Mouse (Mus musculus) limb, embryonic 15.5 days (tissue): ENCODE data around the gene Gm45808. TPM values are rescaled to one million over a fixed set of nuclear protein-coding genes. Genes with fewer than 3 reads are reported as not detected.
A peak's percentile ranks its signal among the peaks of the same experiment; 100 is the strongest.
"Not testable (repeated sequence)": the region's sequence is repeated elsewhere in the genome, so short reads cannot be mapped to it uniquely, and the experiment has no call there.

Experiments used
- ATAC-seq: fragments of 200-750 bp; cut with Nextera tagmentation; 2 replicates; pipeline ENCODE4 v1.8.0; 2017; ENCODE audit warnings: low read depth, moderate TSS enrichment; ENCODE audit not compliant: insufficient number of reproducible peaks, low FRiP score, low TSS enrichment
- H3K27ac ChIP-seq: fragments of 300-500 bp; sonication (generic); 2 replicates; pipeline ENCODE4 v1.5.1; 2015; ENCODE audit warnings: moderate library complexity, mild to moderate bottlenecking, inconsistent platforms
- H3K27me3 ChIP-seq: fragments of 300-500 bp; sonication (generic); 2 replicates; pipeline ENCODE4 v1.6.1; 2015; ENCODE audit warnings: inconsistent platforms
- H3K36me3 ChIP-seq: fragments of 300-500 bp; sonication (generic); 2 replicates; pipeline ENCODE4 v1.6.1; 2015; ENCODE audit warnings: inconsistent platforms
- H3K4me1 ChIP-seq: fragments of 300-500 bp; sonication (generic); 2 replicates; pipeline ENCODE4 v1.6.1; 2015; ENCODE audit warnings: inconsistent platforms
- H3K4me2 ChIP-seq: fragments of 300-500 bp; sonication (generic); 2 replicates; pipeline ENCODE4 v1.6.1; 2015; ENCODE audit warnings: mild to moderate bottlenecking, inconsistent platforms
- H3K4me3 ChIP-seq: fragments of 300-500 bp; sonication (generic); 2 replicates; pipeline ENCODE4 v1.5.1; 2015; ENCODE audit warnings: mild to moderate bottlenecking, inconsistent platforms
- H3K9ac ChIP-seq: fragments of 300-500 bp; sonication (generic); 2 replicates; pipeline ENCODE4 v1.6.1; 2015; ENCODE audit warnings: inconsistent platforms
- H3K9me3 ChIP-seq: fragments of 300-500 bp; sonication (generic); 2 replicates; pipeline ENCODE4 v1.6.1; 2016; ENCODE audit warnings: inconsistent platforms
- WGBS: fragments of 180-500 bp; shearing (Covaris S2); methylation state at CpG from one replicate; pipeline ENCODE4 v1.1.7; 2015; 5-methylcytosine and 5-hydroxymethylcytosine counted together
- polyA plus RNA-seq: library from polyadenylated mRNA; unstranded; fragments of >200 nt; fragmentation: Nextera tagmentation; extraction: Ambion mirVana; gene quantifications from 2 replicates; pipeline ENCODE4 v1.2.1, GENCODE M21; 2015

Gene Gm45808
- polyA plus RNA-seq, 1 experiment from 2014 or later, result not detected

- H3K9me3 ChIP-seq, result no peaks in the 10 kb centered on the region
- H3K4me1 ChIP-seq, result peaks cover 40% of the 10 kb centered on the region
- no peak overlapping the region for H3K4me2 ChIP-seq
- H3K36me3 ChIP-seq, result peaks cover 43% of the 10 kb centered on the region
- no peaks in the 10 kb centered on the region for H3K27me3 ChIP-seq
- no peak for ATAC-seq
- 91% methylated on average over 7 of the region's 7 CpGs for WGBS
- no peak overlapping the region for H3K9ac ChIP-seq
- no peak overlapping the region for H3K4me3 ChIP-seq
- H3K27ac ChIP-seq, result no peak overlapping the region
Measured at GRCm38 (mm10) chr7:45463987-45464778, 22.4 kb downstream of the Gm45808 start.

DNA sequence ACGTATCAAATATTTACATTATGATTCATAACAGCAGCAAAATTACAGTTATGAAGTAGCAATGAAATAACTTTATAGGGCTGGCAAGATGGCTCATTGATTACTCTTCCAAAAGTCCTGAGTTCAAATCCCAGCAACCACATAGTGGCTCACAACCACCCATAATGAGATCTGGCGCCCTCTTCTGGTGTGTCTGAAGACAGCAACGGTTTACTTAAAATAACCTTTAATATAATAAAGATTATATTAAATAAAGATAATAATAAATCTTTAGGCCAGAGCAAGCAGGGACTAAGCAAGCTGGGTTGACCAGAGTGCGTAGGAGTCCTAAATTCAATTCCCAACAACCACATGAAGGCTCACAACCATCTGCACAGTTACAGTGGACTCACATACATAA lies 23.7 kb downstream of the Gm45808 start:
- not testable (repeated sequence) for H3K27ac ChIP-seq, H3K4me3 ChIP-seq, ATAC-seq, H3K4me2 ChIP-seq, H3K27me3 ChIP-seq, H3K9ac ChIP-seq, H3K9me3 ChIP-seq
- 79% methylated on average over 4 of the region's 4 CpGs for WGBS
- H3K36me3 ChIP-seq, result peaks cover 52% of the 10 kb centered on the region
- H3K4me1 ChIP-seq, result peaks cover 46% of the 10 kb centered on the region

GRCm38 (mm10) chr7:45462325-45462724 lies 24.3 kb downstream of the Gm45808 start:
- Histone ChIP-seq H3K27ac (peak overlapping the region; percentile 17; the same call in 1 of the 2 replicates), H3K4me2 (no peak overlapping the region), H3K4me3 (no peak overlapping the region), H3K9me3 (no peaks in the 10 kb centered on the region), H3K4me1 (peaks cover 51% of the 10 kb centered on the region), H3K36me3 (peaks cover 57% of the 10 kb centered on the region), H3K27me3 (no peaks in the 10 kb centered on the region), H3K9ac (no peak overlapping the region)
- WGBS, result 84% methylated on average over 4 of the region's 4 CpGs
- ATAC-seq, result no peak

DNA sequence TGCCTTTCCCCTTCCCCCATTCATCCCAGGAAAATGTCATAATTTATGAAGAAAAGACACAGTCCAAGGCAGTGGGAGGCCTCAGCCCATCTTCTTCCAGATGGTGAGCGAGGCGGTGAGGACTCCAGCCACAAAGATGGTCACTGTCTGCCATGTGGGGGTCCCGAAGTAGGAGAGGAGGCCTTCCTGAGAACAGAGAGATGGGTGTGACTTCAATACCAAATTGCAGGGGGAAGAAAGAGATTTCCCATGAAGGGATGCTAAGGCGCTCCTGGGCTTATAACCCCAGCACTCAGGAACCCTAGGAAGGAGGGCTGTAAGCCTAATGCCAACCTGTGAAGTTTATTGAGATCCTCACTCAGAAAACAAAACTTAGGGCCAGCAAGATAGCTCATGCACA lies 24.8 kb downstream of the Gm45808 start:
- Histone ChIP-seq H3K9ac (no peak overlapping the region), H3K4me2 (no peak overlapping the region), H3K36me3 (peaks cover 63% of the 10 kb centered on the region), H3K4me3 (no peak overlapping the region), H3K9me3 (no peaks in the 10 kb centered on the region), H3K27me3 (no peaks in the 10 kb centered on the region), H3K4me1 (peaks cover 55% of the 10 kb centered on the region), H3K27ac (peak overlapping the region; percentile 87; the same call in 1 of the 2 replicates)
- no peak for ATAC-seq
- WGBS, result 85% methylated on average over 4 of the region's 4 CpGs

- no peak overlapping the region for H3K4me3 ChIP-seq
- no peaks in the 10 kb centered on the region for H3K9me3 ChIP-seq
- no peak for ATAC-seq
- H3K4me1 ChIP-seq, result peaks cover 57% of the 10 kb centered on the region
- peaks cover 65% of the 10 kb centered on the region for H3K36me3 ChIP-seq
- H3K9ac ChIP-seq, result no peak overlapping the region
- peak overlapping the region; percentile 87 for H3K27ac ChIP-seq
- H3K4me2 ChIP-seq, result no peak overlapping the region
- 54% methylated on average over 4 of the region's 5 CpGs for WGBS
- no peaks in the 10 kb centered on the region for H3K27me3 ChIP-seq
Measured at GRCm38 (mm10) chr7:45461326-45461725, 25.3 kb downstream of the Gm45808 start.

GRCm38 (mm10) chr7:45460860-45461314 lies 25.7 kb downstream of the Gm45808 start:
- Histone ChIP-seq H3K9ac (0 out of 2 replicates have a peak overlapping the region, but pooled peaks have one; percentile 7), H3K4me3 (peak overlapping the region; percentile 62; the same call in 1 of the 2 replicates), H3K27me3 (no peaks in the 10 kb centered on the region), H3K27ac (peak overlapping the region; percentile 87), H3K9me3 (no peaks in the 10 kb centered on the region), H3K36me3 (peaks cover 69% of the 10 kb centered on the region), H3K4me2 (peak overlapping the region; percentile 50), H3K4me1 (peaks cover 55% of the 10 kb centered on the region)
- ATAC-seq, result no peak
- WGBS, result 13% methylated on average over 13 of the region's 13 CpGs

- WGBS, result 67% methylated on average over 7 of the region's 7 CpGs
- Histone ChIP-seq H3K27me3 (no peaks in the 10 kb centered on the region), H3K36me3 (peaks cover 71% of the 10 kb centered on the region), H3K4me2 (peak overlapping the region; percentile 50), H3K27ac (peak overlapping the region; percentile 87), H3K9me3 (no peaks in the 10 kb centered on the region), H3K9ac (0 out of 2 replicates have a peak overlapping the region, but pooled peaks have one; percentile 7), H3K4me1 (peaks cover 50% of the 10 kb centered on the region), H3K4me3 (peak overlapping the region; percentile 62)
- ATAC-seq, result no peak
Measured at GRCm38 (mm10) chr7:45460377-45460776, 26.2 kb downstream of the Gm45808 start.

DNA sequence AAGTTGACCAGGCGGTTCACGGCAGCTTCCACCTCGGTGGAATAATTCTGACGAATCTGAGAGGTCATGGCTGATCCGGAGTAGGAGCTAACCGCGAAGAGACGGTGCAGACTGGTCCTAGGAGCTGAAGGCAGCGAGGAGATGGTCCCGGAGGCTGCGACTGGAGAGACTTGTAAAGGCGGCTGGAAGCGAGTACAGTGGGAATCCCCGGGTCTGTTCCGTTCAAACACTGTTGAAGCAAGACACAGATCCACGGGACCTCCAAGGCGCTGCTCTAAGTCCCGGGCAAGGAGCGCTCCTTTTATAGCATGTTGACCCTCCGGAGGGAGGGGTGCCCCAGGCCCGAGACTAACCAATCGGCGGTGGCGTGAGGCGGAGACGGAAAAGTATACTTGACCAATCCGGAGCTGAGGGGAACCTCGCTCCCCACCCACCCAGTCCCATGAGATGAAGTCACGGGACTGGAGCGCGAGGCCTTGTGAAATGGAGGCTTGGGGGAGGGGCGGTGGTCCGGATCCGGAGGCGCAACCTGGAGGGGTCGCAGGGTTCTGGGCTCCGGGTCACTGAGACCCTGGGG lies 27.0 kb downstream of the Gm45808 start, which contains the start of gene Ftl1:
Gene Ftl1 (minus strand): TSS at position 321 of the 577 bp plus-strand sequence.
- Histone ChIP-seq H3K36me3 (peaks cover 71% of the 10 kb centered on the region), H3K9ac (peak within 1 kb of the TSS; percentile 66), H3K4me3 (peak within 1 kb of the TSS; percentile 62), H3K4me1 (peaks cover 46% of the 10 kb centered on the region), H3K4me2 (peak within 1 kb of the TSS; percentile 64), H3K27ac (peak within 1 kb of the TSS; percentile 96)
- not testable (repeated sequence) for H3K9me3 ChIP-seq, H3K27me3 ChIP-seq
- 0% methylated on average over 33 of the region's 37 CpGs for WGBS
- ATAC-seq, result peak; percentile 96

DNA sequence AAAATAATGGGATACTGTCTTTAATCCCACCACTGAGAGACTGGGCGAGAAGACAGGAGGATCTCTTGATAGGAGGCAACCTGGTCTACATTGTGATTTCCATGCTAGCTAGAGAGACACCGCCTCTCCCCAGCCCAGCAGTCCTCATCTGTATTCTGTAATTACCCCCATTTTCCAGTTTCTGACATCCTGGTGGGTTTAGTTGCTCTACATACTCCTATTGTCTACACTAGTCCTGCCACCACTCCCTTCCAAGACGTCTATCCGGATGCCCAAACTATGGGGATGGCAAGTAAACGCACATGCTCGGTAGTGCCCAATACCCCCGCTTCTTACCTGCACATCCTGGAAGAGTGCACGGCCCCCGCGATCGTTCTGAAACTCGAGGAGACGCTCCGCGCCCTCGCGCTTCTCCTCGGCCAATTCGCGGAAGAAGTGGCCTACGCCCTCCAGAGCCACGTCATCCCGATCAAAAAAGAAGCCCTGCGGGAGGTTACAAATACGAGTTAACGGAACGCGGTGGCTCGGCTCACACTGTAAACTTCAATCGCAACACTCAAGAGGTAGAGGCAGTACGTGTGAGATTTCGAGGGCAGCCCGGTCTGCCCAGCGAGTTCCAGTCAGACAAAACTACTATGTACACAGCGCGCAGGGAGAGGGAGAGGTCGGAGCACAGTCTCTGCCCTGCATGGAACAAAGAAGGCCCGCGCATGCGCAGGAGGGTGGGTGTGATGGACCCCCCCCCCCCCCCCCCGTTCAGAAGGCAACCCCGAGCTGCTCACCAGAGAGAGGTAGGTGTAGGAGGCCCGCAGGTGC lies 27.7 kb downstream of the Gm45808 start:
- H3K4me2 ChIP-seq, result peak overlapping the region; percentile 64
- WGBS, result under 1% methylated on average over 41 of the region's 43 CpGs
- no peaks in the 10 kb centered on the region for H3K9me3 ChIP-seq
- H3K9ac ChIP-seq, result peak overlapping the region; percentile 66
- peak overlapping the region; percentile 62 for H3K4me3 ChIP-seq
- peak; percentile 62 for ATAC-seq
- no peaks in the 10 kb centered on the region for H3K27me3 ChIP-seq
- peaks cover 72% of the 10 kb centered on the region for H3K36me3 ChIP-seq
- peak overlapping the region; percentile 96 for H3K27ac ChIP-seq
- H3K4me1 ChIP-seq, result peaks cover 46% of the 10 kb centered on the region

GRCm38 (mm10) chr7:45457204-45458060 lies 29.2 kb downstream of the Gm45808 start:
- Histone ChIP-seq H3K27me3 (no peaks in the 10 kb centered on the region), H3K27ac (peak overlapping the region; percentile 55), H3K4me1 (peaks cover 45% of the 10 kb centered on the region), H3K4me2 (peak overlapping the region; percentile 64), H3K4me3 (peak overlapping the region; percentile 62), H3K36me3 (peaks cover 69% of the 10 kb centered on the region), H3K9ac (no peak overlapping the region), H3K9me3 (no peaks in the 10 kb centered on the region)
- no peak for ATAC-seq
- 63% methylated on average over 10 of the region's 10 CpGs for WGBS

GRCm38 (mm10) chr7:45456721-45457203 lies 29.8 kb downstream of the Gm45808 start:
- no peak overlapping the region for H3K9ac ChIP-seq
- peak overlapping the region; percentile 62 for H3K4me3 ChIP-seq
- peaks cover 71% of the 10 kb centered on the region for H3K36me3 ChIP-seq
- peaks cover 40% of the 10 kb centered on the region for H3K4me1 ChIP-seq
- 56% methylated on average over 9 of the region's 9 CpGs for WGBS
- H3K4me2 ChIP-seq, result peak overlapping the region; percentile 2; the same call in 1 of the 2 replicates
- no peaks in the 10 kb centered on the region for H3K27me3 ChIP-seq
- ATAC-seq, result no peak
- H3K9me3 ChIP-seq, result no peaks in the 10 kb centered on the region
- peak overlapping the region; percentile 55 for H3K27ac ChIP-seq
